Mouse (Mus musculus): ENCODE measurements at regions not wholly inside any gene's neighbourhood (a gene's known extent, or its start where the extent isn't known, plus 50 kb on each side); places are given as distances from the start of the nearest gene placed in this dataset.

- H3K4me3 ChIP-seq (replicated peaks; ENCODE audit: low read depth, low read length) = no peak overlapping the region
- ATAC-seq (ENCODE audit: low FRiP score, low TSS enrichment) = no peak
- no peak for DNase-seq
- H3K9ac ChIP-seq (replicated peaks; ENCODE audit: low read length) = no peak overlapping the region
- no peaks in the 10 kb centered on the region for H3K4me1 ChIP-seq (ENCODE audit: control insufficient read depth, insufficient read depth, low read length)
- H3K27ac ChIP-seq (replicated peaks; ENCODE audit: low read depth, low read length) = no peak overlapping the region
- no peaks in the 10 kb centered on the region for H3K27me3 ChIP-seq (ENCODE audit: control insufficient read depth, insufficient read depth, low read length)
- no peaks in the 10 kb centered on the region for H3K9me3 ChIP-seq (ENCODE audit: control insufficient read depth, low read length)
- no peaks in the 10 kb centered on the region for H3K36me3 ChIP-seq (ENCODE audit: control insufficient read depth, insufficient read depth, low read length)
- H3K4me2 ChIP-seq (ENCODE audit: low read length) = no peak overlapping the region
- 89% methylated on average over 3 of the region's 3 CpGs for WGBS
Observed at GRCm38 (mm10) chr15:52406156-52406885, 1478.4 kb upstream of the Gm7489 start.

GRCm38 (mm10) chr15:52412869-52413771 lies 1471.6 kb upstream of the Gm7489 start:
- Histone ChIP-seq H3K4me3 (replicated peaks; ENCODE audit: low read depth, low read length) (peak overlapping the region; percentile 18; the same call in 1 of the 2 replicates), H3K9me3 (ENCODE audit: control insufficient read depth, low read length) (no peaks in the 10 kb centered on the region), H3K9ac (replicated peaks; ENCODE audit: low read length) (no peak overlapping the region; the same call in 1 of the 2 replicates), H3K4me1 (ENCODE audit: control insufficient read depth, insufficient read depth, low read length) (peaks cover 13% of the 10 kb centered on the region; the same call in 1 of the 2 replicates), H3K27ac (replicated peaks; ENCODE audit: low read depth, low read length) (peak overlapping the region; percentile 81), H3K4me2 (ENCODE audit: low read length) (peak overlapping the region; percentile 49), H3K36me3 (ENCODE audit: control insufficient read depth, insufficient read depth, low read length) (no peaks in the 10 kb centered on the region), H3K27me3 (ENCODE audit: control insufficient read depth, insufficient read depth, low read length) (no peaks in the 10 kb centered on the region)
- DNase-seq (peak; percentile 85), ATAC-seq (ENCODE audit: low FRiP score, low TSS enrichment) (peak; percentile 91)
- 6% methylated on average over 18 of the region's 18 CpGs for WGBS

GRCm38 (mm10) chr15:52425976-52426375 lies 1458.7 kb upstream of the Gm7489 start:
- H3K9me3 ChIP-seq (ENCODE audit: control insufficient read depth, low read length) = no peaks in the 10 kb centered on the region
- no peak overlapping the region for H3K27ac ChIP-seq (replicated peaks; ENCODE audit: low read depth, low read length)
- no peak overlapping the region for H3K4me2 ChIP-seq (ENCODE audit: low read length)
- no peak overlapping the region for H3K9ac ChIP-seq (replicated peaks; ENCODE audit: low read length)
- ATAC-seq (ENCODE audit: low FRiP score, low TSS enrichment) (no peak), DNase-seq (no peak)
- H3K36me3 ChIP-seq (ENCODE audit: control insufficient read depth, insufficient read depth, low read length) = no peaks in the 10 kb centered on the region
- no peaks in the 10 kb centered on the region for H3K27me3 ChIP-seq (ENCODE audit: control insufficient read depth, insufficient read depth, low read length)
- no peak overlapping the region for H3K4me3 ChIP-seq (replicated peaks; ENCODE audit: low read depth, low read length)
- peaks cover 14% of the 10 kb centered on the region; the same call in 1 of the 2 replicates for H3K4me1 ChIP-seq (ENCODE audit: control insufficient read depth, insufficient read depth, low read length)

- peak overlapping the region; percentile 72 for H3K27ac ChIP-seq (replicated peaks; ENCODE audit: low read depth, low read length)
- H3K9me3 ChIP-seq (ENCODE audit: control insufficient read depth, low read length) = no peaks in the 10 kb centered on the region
- no peak overlapping the region for H3K9ac ChIP-seq (replicated peaks; ENCODE audit: low read length)
- ATAC-seq (ENCODE audit: low FRiP score, low TSS enrichment) (peak; percentile 74), DNase-seq (peak; percentile 77)
- H3K27me3 ChIP-seq (ENCODE audit: control insufficient read depth, insufficient read depth, low read length) = no peaks in the 10 kb centered on the region
- peaks cover 37% of the 10 kb centered on the region for H3K4me1 ChIP-seq (ENCODE audit: control insufficient read depth, insufficient read depth, low read length)
- WGBS = 16% methylated on average over 6 of the region's 6 CpGs
- no peak overlapping the region for H3K4me3 ChIP-seq (replicated peaks; ENCODE audit: low read depth, low read length)
- H3K36me3 ChIP-seq (ENCODE audit: control insufficient read depth, insufficient read depth, low read length) = no peaks in the 10 kb centered on the region
- H3K4me2 ChIP-seq (ENCODE audit: low read length) = peak overlapping the region; percentile 30
Observed at GRCm38 (mm10) chr15:52430491-52431158, 1454.1 kb upstream of the Gm7489 start.

- ATAC-seq (ENCODE audit: low FRiP score, low TSS enrichment) (no peak), DNase-seq (peak; percentile 49)
- Histone ChIP-seq H3K4me3 (replicated peaks; ENCODE audit: low read depth, low read length) (no peak overlapping the region), H3K4me1 (ENCODE audit: control insufficient read depth, insufficient read depth, low read length) (peaks cover 37% of the 10 kb centered on the region), H3K4me2 (ENCODE audit: low read length) (no peak overlapping the region), H3K9ac (replicated peaks; ENCODE audit: low read length) (no peak overlapping the region), H3K27me3 (ENCODE audit: control insufficient read depth, insufficient read depth, low read length) (no peaks in the 10 kb centered on the region), H3K9me3 (ENCODE audit: control insufficient read depth, low read length) (no peaks in the 10 kb centered on the region), H3K36me3 (ENCODE audit: control insufficient read depth, insufficient read depth, low read length) (no peaks in the 10 kb centered on the region), H3K27ac (replicated peaks; ENCODE audit: low read depth, low read length) (peak overlapping the region; percentile 2; the same call in 1 of the 2 replicates)
- 22% methylated on average over 2 of the region's 2 CpGs for WGBS
Observed at GRCm38 (mm10) chr15:52433639-52434038, 1451.1 kb upstream of the Gm7489 start.

- H3K4me1 ChIP-seq (ENCODE audit: control insufficient read depth, insufficient read depth, low read length) = peaks cover 11% of the 10 kb centered on the region
- no peaks in the 10 kb centered on the region for H3K9me3 ChIP-seq (ENCODE audit: control insufficient read depth, low read length)
- ATAC-seq (ENCODE audit: low FRiP score, low TSS enrichment) = no peak
- H3K27ac ChIP-seq (replicated peaks; ENCODE audit: low read depth, low read length) = no peak overlapping the region
- no peak overlapping the region for H3K4me2 ChIP-seq (ENCODE audit: low read length)
- no peak for DNase-seq
- H3K36me3 ChIP-seq (ENCODE audit: control insufficient read depth, insufficient read depth, low read length) = no peaks in the 10 kb centered on the region
- H3K27me3 ChIP-seq (ENCODE audit: control insufficient read depth, insufficient read depth, low read length) = no peaks in the 10 kb centered on the region
- H3K9ac ChIP-seq (replicated peaks; ENCODE audit: low read length) = no peak overlapping the region
- 93% methylated on average over 1 of the region's 1 CpGs for WGBS
- no peak overlapping the region for H3K4me3 ChIP-seq (replicated peaks; ENCODE audit: low read depth, low read length)
Observed at GRCm38 (mm10) chr15:52438403-52438802, 1446.3 kb upstream of the Gm7489 start.

GRCm38 (mm10) chr15:52458782-52459181 lies 1425.9 kb upstream of the Gm7489 start:
- 0% methylated on average over 3 of the region's 3 CpGs for WGBS
- ATAC-seq (ENCODE audit: low FRiP score, low TSS enrichment) (peak; percentile 90), DNase-seq (peak; percentile 95)
- Histone ChIP-seq H3K4me3 (replicated peaks; ENCODE audit: low read depth, low read length) (no peak overlapping the region), H3K27me3 (ENCODE audit: control insufficient read depth, insufficient read depth, low read length) (no peaks in the 10 kb centered on the region), H3K4me2 (ENCODE audit: low read length) (no peak overlapping the region), H3K9me3 (ENCODE audit: control insufficient read depth, low read length) (no peaks in the 10 kb centered on the region), H3K27ac (replicated peaks; ENCODE audit: low read depth, low read length) (peak overlapping the region; percentile 46; the same call in 1 of the 2 replicates), H3K9ac (replicated peaks; ENCODE audit: low read length) (no peak overlapping the region), H3K4me1 (ENCODE audit: control insufficient read depth, insufficient read depth, low read length) (peaks cover 6% of the 10 kb centered on the region; the same call in 1 of the 2 replicates), H3K36me3 (ENCODE audit: control insufficient read depth, insufficient read depth, low read length) (no peaks in the 10 kb centered on the region)

GRCm38 (mm10) chr15:52459315-52459714 lies 1425.4 kb upstream of the Gm7489 start:
- H3K27me3 ChIP-seq (ENCODE audit: control insufficient read depth, insufficient read depth, low read length) = no peaks in the 10 kb centered on the region
- no peaks in the 10 kb centered on the region for H3K36me3 ChIP-seq (ENCODE audit: control insufficient read depth, insufficient read depth, low read length)
- H3K4me2 ChIP-seq (ENCODE audit: low read length) = no peak overlapping the region
- 47% methylated on average over 1 of the region's 1 CpGs for WGBS
- H3K4me1 ChIP-seq (ENCODE audit: control insufficient read depth, insufficient read depth, low read length) = peaks cover 9% of the 10 kb centered on the region; the same call in 1 of the 2 replicates
- peak overlapping the region; percentile 46; the same call in 1 of the 2 replicates for H3K27ac ChIP-seq (replicated peaks; ENCODE audit: low read depth, low read length)
- no peaks in the 10 kb centered on the region for H3K9me3 ChIP-seq (ENCODE audit: control insufficient read depth, low read length)
- no peak overlapping the region for H3K4me3 ChIP-seq (replicated peaks; ENCODE audit: low read depth, low read length)
- ATAC-seq (ENCODE audit: low FRiP score, low TSS enrichment) (0 out of 2 replicates have a peak, but pooled peaks have one; percentile 13), DNase-seq (peak; percentile 67)
- no peak overlapping the region for H3K9ac ChIP-seq (replicated peaks; ENCODE audit: low read length)

Measured in midbrain, embryonic 14.5 days (tissue).